Mouse (Mus musculus) forebrain, embryonic 14.5 days (tissue): Measurements from ENCODE around the gene Parp11. TPM values are rescaled to one million over a fixed set of nuclear protein-coding genes. Genes with fewer than 3 reads are reported as not detected.

Source experiments
- ATAC-seq: fragments of 200-750 bp; cut with Nextera tagmentation; 2 replicates; pipeline ENCODE4 v1.8.0; 2017; ENCODE audit warnings: mild to moderate bottlenecking, moderate library complexity
- DNase-seq: peaks from one replicate; pipeline ENCODE4 v3.0.0-alpha.2; 2015; ENCODE audit warnings: low spot score
- H3K27ac ChIP-seq: fragments of 300-500 bp; sonication (generic); 2 replicates; pipeline ENCODE4 v1.5.1; 2014; ENCODE audit warnings: low read depth, mild to moderate bottlenecking, control low read depth, low read length, moderate library complexity
- H3K27me3 ChIP-seq: fragments of 300-500 bp; sonication (generic); replicated peaks from 2 replicates; pipeline ENCODE4 v1.6.1; 2014; ENCODE audit warnings: low read length, control low read depth, mixed read lengths; ENCODE audit not compliant: control insufficient read depth, insufficient read depth
- H3K36me3 ChIP-seq: fragments of 300-500 bp; sonication (generic); 2 replicates; pipeline ENCODE4 v1.6.1; 2014; ENCODE audit warnings: low read length, control low read depth; ENCODE audit not compliant: control insufficient read depth, insufficient read depth
- H3K4me1 ChIP-seq: fragments of 300-500 bp; sonication (generic); 2 replicates; pipeline ENCODE4 v1.6.1; 2014; ENCODE audit warnings: antibody characterized with exemption, low read length, control low read depth; ENCODE audit not compliant: control insufficient read depth, insufficient read depth
- H3K4me2 ChIP-seq: fragments of 300-500 bp; sonication (generic); 2 replicates; pipeline ENCODE4 v1.6.1; 2014; ENCODE audit warnings: mild to moderate bottlenecking, control low read depth, low read length
- H3K4me3 ChIP-seq: fragments of 300-500 bp; sonication (generic); 2 replicates; pipeline ENCODE4 v1.5.1; 2014; ENCODE audit warnings: low read depth, low read length, control low read depth
- H3K9ac ChIP-seq: fragments of 300-500 bp; sonication (generic); 2 replicates; pipeline ENCODE4 v1.6.1; 2014; ENCODE audit warnings: mild to moderate bottlenecking, low read length, control low read depth, moderate library complexity
- H3K9me3 ChIP-seq: fragments of 300-500 bp; sonication (generic); replicated peaks from 2 replicates; pipeline ENCODE4 v1.6.1; 2016; ENCODE audit warnings: low read length, control low read depth, mixed read lengths; ENCODE audit not compliant: control insufficient read depth
- WGBS: fragments of 180-500 bp; shearing (Covaris S2); extraction: QIAGEN DNeasy Blood & Tissue Kit; methylation state at CpG from one replicate; pipeline ENCODE4 v1.1.7; 2014; 5-methylcytosine and 5-hydroxymethylcytosine counted together
- polyA plus RNA-seq: library from polyadenylated mRNA; unstranded; fragments of >200 nt; fragmentation: Nextera tagmentation; extraction: Ambion mirVana; gene quantifications from 2 replicates; pipeline ENCODE4 v1.2.1, GENCODE M21; 2014

Gene Parp11
- polyA plus RNA-seq, 1 experiment from 2014 or later = 83.3 TPM

DNA sequence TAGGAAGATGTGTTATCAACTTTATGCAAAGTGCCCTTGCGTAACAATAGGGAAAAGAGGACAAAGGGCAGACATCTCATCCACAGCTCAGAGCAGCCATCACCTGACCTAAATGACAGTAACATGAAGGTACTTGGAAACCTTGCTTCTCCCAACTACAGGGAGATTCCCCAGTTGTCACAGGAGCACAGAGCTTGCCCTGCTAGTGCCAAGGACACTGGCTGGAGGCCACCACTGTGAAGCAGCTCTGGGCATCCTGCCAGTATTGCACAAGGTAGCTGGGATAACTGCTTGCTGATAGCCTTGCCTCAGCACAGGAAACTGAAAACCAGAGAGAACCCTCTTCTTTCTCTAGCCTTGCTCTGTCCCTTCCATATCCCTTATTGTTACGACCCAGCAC lies 82.8 kb downstream of the Parp11 start:
- H3K9ac ChIP-seq = no peak overlapping the region
- H3K4me2 ChIP-seq = no peak overlapping the region
- peaks cover 4% of the 10 kb centered on the region; the same call in 1 of the 2 replicates for H3K4me1 ChIP-seq
- H3K4me3 ChIP-seq = no peak overlapping the region
- H3K9me3 ChIP-seq = no peaks in the 10 kb centered on the region
- WGBS = 72% methylated on average over 2 of the region's 2 CpGs
- DNase-seq = peak; percentile 74
- H3K27ac ChIP-seq = no peak overlapping the region
- no peaks in the 10 kb centered on the region for H3K36me3 ChIP-seq
- ATAC-seq = 0 out of 2 replicates have a peak, but pooled peaks have one; percentile 29
- H3K27me3 ChIP-seq = no peaks in the 10 kb centered on the region

DNA sequence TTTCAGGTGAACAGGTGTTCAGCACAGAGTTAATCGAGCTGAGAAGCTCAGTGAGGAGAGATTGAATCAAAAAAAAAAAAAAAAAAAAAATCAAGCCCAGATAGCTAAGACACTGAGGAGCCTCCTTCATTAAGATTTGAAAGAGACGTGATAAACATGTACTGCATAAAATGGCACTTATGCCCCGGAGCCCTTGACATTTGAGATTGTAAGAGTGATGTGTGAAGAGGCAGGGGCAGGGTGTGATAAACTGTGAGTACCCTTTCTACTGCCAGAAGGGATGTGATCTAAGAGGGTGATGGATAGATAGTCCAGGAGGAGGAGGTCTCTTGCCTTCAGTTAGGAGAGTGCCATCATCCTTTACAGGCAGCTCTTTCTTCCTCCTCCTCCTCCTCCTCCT lies 83.6 kb downstream of the Parp11 start:
- H3K27me3 ChIP-seq = no peaks in the 10 kb centered on the region
- H3K4me2 ChIP-seq = no peak overlapping the region
- no peak overlapping the region for H3K27ac ChIP-seq
- H3K4me1 ChIP-seq = peaks cover 4% of the 10 kb centered on the region; the same call in 1 of the 2 replicates
- no peaks in the 10 kb centered on the region for H3K36me3 ChIP-seq
- H3K9ac ChIP-seq = no peak overlapping the region
- WGBS = 67% methylated on average over 3 of the region's 3 CpGs
- H3K4me3 ChIP-seq = no peak overlapping the region
- no peaks in the 10 kb centered on the region for H3K9me3 ChIP-seq
- DNase-seq (no peak), ATAC-seq (no peak)

DNA sequence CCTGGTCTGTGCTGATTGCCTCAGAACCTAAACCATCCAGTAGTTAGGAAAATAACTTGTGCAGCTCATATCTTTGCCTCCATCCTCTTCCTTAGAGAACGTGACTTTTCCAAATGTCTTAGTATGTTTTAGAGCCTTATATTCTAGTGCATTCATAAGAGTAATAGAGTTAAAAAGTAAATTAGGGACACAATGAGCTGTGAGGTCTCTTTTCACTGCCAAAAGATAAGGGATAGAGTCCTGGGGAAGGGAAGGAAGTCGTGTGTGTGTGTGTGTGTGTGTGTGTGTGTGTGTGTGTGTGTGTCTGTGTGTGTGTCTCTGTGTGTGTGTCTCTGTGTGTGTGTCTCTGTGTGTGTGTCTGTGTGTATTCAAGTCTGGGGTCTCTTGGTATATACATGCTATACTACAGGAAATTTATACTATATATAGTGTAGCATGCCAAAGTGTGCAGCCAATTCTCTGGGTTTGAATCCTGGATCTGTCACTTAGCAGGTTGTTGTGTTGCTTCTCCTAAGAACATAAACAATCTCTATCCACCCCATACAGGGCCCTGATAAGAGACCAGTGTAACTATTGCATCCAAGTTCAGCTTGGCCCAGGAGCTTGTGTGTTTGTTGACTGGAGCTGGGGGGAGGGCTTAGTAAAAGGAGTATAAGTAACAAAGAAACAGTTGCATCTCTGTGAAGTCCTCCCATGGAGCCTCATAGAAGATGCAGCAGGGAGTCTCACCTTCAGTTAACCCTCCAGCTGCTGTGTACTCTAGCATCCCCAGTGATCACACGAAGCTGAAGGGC lies 85.0 kb downstream of the Parp11 start:
- ATAC-seq = no peak
- Histone ChIP-seq H3K9ac (no peak overlapping the region), H3K4me2 (no peak overlapping the region), H3K27me3 (no peaks in the 10 kb centered on the region), H3K4me3 (no peak overlapping the region), H3K9me3 (no peaks in the 10 kb centered on the region), H3K36me3 (no peaks in the 10 kb centered on the region), H3K27ac (no peak overlapping the region), H3K4me1 (peaks cover 4% of the 10 kb centered on the region; the same call in 1 of the 2 replicates)
- DNase-seq = no peak
- WGBS = 52% methylated on average over 3 of the region's 3 CpGs

DNA sequence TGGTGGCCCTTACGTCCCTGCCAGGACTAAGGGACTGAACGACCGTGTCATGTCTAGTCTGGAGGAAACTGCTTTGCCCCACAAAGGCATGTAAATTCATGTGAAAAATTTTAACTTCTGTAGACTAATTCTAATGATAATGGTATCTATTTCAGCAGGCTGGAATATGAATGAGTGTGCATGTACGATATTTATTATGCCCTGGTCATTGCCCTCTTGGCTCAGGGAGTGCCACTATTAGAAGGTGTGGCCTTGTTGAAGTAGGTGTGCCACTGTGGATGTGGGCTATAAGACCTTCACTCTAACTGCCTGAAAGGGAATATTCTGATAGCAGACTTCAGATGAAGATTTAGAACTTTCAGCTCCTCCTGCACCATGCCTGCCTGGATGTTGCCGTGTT lies 85.7 kb downstream of the Parp11 start:
- DNase-seq (no peak), ATAC-seq (no peak)
- peaks cover 4% of the 10 kb centered on the region; the same call in 1 of the 2 replicates for H3K4me1 ChIP-seq
- no peak overlapping the region for H3K4me3 ChIP-seq
- H3K27me3 ChIP-seq = no peaks in the 10 kb centered on the region
- H3K27ac ChIP-seq = no peak overlapping the region
- H3K9me3 ChIP-seq = no peaks in the 10 kb centered on the region
- WGBS = 89% methylated on average over 5 of the region's 5 CpGs
- H3K36me3 ChIP-seq = no peaks in the 10 kb centered on the region
- no peak overlapping the region for H3K9ac ChIP-seq
- no peak overlapping the region for H3K4me2 ChIP-seq

DNA sequence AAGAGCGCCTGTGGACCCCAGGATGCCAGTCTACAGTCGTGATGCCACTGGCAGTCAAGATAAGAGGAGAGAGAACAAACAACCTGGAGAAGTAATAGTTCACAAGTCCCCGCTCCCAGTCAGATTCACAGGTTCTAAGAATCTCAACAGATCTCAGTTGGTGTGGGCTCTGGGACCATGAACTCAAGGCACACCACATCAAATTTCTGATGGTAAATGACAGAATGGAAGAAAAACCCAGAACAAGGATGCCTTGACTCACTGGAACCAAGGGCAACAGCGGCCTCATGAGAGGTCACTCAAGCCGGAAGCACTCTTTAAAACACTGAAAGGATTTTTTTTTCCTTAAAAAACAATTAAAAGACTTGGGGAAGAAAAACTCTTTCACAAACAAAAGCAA lies 87.1 kb downstream of the Parp11 start:
- ATAC-seq (no peak), DNase-seq (no peak)
- no peaks in the 10 kb centered on the region for H3K36me3 ChIP-seq
- H3K4me2 ChIP-seq = no peak overlapping the region
- H3K4me1 ChIP-seq = peaks cover 4% of the 10 kb centered on the region; the same call in 1 of the 2 replicates
- no peaks in the 10 kb centered on the region for H3K27me3 ChIP-seq
- no peaks in the 10 kb centered on the region for H3K9me3 ChIP-seq
- 84% methylated on average over 5 of the region's 5 CpGs for WGBS
- no peak overlapping the region for H3K27ac ChIP-seq
- no peak overlapping the region for H3K9ac ChIP-seq
- no peak overlapping the region for H3K4me3 ChIP-seq

DNA sequence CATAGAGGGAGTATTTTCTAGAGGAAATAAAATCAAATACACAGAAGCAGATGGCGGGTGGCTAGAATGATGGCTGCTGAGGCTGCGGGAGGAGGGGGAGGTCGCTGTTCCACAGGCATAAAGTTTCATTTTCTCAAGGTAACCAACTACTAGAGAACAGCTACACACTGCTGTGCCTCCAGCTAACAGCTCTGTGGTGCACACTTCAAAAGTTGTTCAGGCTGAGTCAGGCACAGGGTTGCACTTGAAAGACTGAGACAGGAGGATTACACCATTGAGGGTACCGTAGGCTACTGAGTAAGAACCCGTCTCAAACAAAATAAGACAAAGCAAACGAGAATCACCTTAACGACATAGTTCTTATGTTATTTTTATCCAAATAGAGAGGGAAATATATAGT lies 90.4 kb downstream of the Parp11 start:
- no peak for ATAC-seq

DNA sequence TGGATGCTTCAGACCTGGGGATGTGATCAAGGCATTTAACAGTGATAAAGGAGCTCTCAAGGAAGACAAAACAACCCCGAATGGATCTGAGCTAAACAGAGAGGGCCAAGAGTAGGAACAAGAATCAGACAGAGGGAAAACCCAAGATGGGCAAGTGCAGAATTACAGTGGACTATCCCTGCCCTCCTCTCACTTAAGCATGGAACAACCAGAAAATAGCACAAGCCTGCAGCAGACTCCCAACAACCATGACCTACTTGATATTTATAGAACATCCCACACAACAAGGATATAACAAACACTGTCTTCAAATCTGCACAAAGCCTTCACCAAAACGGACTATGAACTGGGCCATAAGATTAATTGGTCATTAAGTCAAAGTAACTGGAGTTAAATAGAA lies 91.5 kb downstream of the Parp11 start:
- Histone ChIP-seq H3K27me3 (no peaks in the 10 kb centered on the region), H3K4me2 (no peak overlapping the region), H3K4me1 (no peaks in the 10 kb centered on the region), H3K36me3 (no peaks in the 10 kb centered on the region), H3K9me3 (no peaks in the 10 kb centered on the region), H3K27ac (no peak overlapping the region), H3K9ac (no peak overlapping the region), H3K4me3 (no peak overlapping the region)
- DNase-seq (no peak), ATAC-seq (no peak)
- 70% methylated on average over 2 of the region's 2 CpGs for WGBS

More for the DNA sequence above, 90.4 kb downstream of the Parp11 start:
- H3K27me3 ChIP-seq = no peaks in the 10 kb centered on the region
- H3K9ac ChIP-seq = no peak overlapping the region
- no peaks in the 10 kb centered on the region for H3K36me3 ChIP-seq
- no peak overlapping the region for H3K27ac ChIP-seq
- WGBS = 66% methylated on average over 7 of the region's 7 CpGs
- no peaks in the 10 kb centered on the region for H3K9me3 ChIP-seq
- no peak for DNase-seq
- no peak overlapping the region for H3K4me2 ChIP-seq
- no peaks in the 10 kb centered on the region for H3K4me1 ChIP-seq
- no peak overlapping the region for H3K4me3 ChIP-seq

DNA sequence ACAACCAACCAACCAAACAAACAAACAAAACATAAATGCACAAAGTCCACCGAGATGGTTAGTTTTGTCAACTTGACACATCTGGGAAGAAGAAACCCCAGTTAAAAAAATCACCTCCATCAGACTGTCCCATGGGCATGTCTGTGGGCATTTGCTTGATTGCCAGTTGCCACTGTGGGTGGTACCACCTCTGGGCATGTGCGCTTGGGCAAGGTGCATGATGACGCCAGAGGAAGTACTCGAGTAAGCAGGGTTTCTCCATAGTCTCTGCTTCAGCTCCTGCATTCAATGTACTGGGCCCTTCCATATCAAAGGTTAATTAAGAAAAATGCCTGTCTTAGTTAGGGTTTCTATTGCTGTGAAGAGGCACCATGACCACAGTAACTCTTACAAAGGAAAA lies 92.6 kb downstream of the Parp11 start:
- Histone ChIP-seq H3K27me3 (no peaks in the 10 kb centered on the region), H3K9ac (no peak overlapping the region), H3K4me3 (no peak overlapping the region), H3K36me3 (no peaks in the 10 kb centered on the region), H3K4me1 (no peaks in the 10 kb centered on the region), H3K27ac (no peak overlapping the region), H3K4me2 (no peak overlapping the region), H3K9me3 (no peaks in the 10 kb centered on the region)
- no peak for DNase-seq
- no peak for ATAC-seq
- WGBS = 89% methylated on average over 4 of the region's 4 CpGs

DNA sequence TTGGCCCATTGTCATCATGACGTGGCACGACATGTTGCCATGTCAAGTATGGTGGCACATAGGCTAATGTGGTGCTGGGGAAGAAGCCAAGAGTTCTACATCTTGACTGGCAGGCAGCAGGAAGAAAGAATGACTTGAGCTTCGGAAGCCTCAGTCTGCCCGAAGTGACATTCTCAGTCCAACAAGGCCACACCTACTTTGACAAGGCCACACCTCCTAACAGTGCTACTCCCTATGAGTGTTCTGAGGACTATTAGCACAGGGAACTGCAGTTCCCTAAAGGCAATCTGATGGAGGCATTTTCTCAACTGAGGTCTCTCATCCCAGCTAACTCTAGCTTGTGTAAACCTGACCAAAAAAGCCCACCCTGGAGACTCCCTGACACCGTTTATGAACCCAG lies 93.0 kb downstream of the Parp11 start:
- no peak overlapping the region for H3K4me2 ChIP-seq
- no peaks in the 10 kb centered on the region for H3K36me3 ChIP-seq
- 67% methylated on average over 5 of the region's 5 CpGs for WGBS
- no peaks in the 10 kb centered on the region for H3K9me3 ChIP-seq
- DNase-seq (no peak), ATAC-seq (no peak)
- H3K4me3 ChIP-seq = no peak overlapping the region
- no peaks in the 10 kb centered on the region for H3K27me3 ChIP-seq
- H3K4me1 ChIP-seq = no peaks in the 10 kb centered on the region
- H3K27ac ChIP-seq = no peak overlapping the region
- H3K9ac ChIP-seq = no peak overlapping the region
